Mouse (Mus musculus): ENCODE results near the gene Mapkbp1. TPM values are rescaled to one million over a fixed set of nuclear protein-coding genes. Genes with fewer than 3 reads are reported as not detected.

Gene Mapkbp1
- 9.2 and 13.4 TPM in 2 replicates for polyA plus RNA-seq (2011; ENCODE audit: insufficient read depth, insufficient read length, low read depth, missing spikeins)

DNA sequence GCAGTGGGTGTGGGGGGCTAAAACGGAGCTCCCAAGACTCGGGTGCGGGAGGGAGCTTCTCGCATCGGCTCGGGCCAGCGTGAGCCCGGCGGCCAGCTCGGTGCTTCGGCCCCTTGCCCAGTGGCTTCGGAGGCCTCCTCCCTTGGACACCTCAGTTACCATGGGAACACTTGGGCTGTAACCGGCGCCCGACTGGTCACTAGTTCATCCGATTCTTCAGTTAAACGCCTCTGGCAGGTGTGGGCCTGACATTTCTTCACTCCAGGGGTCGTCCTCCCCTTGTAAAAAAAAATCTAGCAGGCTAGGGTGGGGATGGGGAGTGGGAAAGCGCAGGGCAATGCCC is at the start of gene Mapkbp1:
Mapkbp1 (plus strand) TSS at position 163 of the 343 bp plus-strand sequence.
- TF ChIP-seq POLR2A (IDR thresholded peaks at IDR 0.05; ENCODE audit: insufficient read depth, low read length) (no peak), CTCF (IDR thresholded peaks at IDR 0.05; ENCODE audit: low read depth, low read length) (no peak), EP300 (IDR thresholded peaks at IDR 0.05; ENCODE audit: insufficient read depth, low read depth, low read length) (no peak)
- Histone ChIP-seq H3K4me3 (ENCODE audit: low read depth, low read length) (peak within 1 kb of the TSS; percentile 64), H3K4me1 (ENCODE audit: control insufficient read depth, insufficient read depth, low read length) (no peaks in the 10 kb centered on the region), H3K27me3 (ENCODE audit: control insufficient read depth, insufficient read depth, low read length, poor library complexity, severe bottlenecking) (no peaks in the 10 kb centered on the region), H3K9ac (ENCODE audit: low read depth, poor library complexity, severe bottlenecking) (peak within 1 kb of the TSS; percentile 42), H3K36me3 (ENCODE audit: control insufficient read depth, insufficient read depth, low read length, poor library complexity, severe bottlenecking) (no peaks in the 10 kb centered on the region), H3K27ac (ENCODE audit: insufficient read depth, low read length) (no peak within 1 kb of the TSS), H3K9me3 (replicated peaks; ENCODE audit: control insufficient read depth, insufficient read depth, low read length, poor library complexity, severe bottlenecking) (no peaks in the 10 kb centered on the region)

DNA sequence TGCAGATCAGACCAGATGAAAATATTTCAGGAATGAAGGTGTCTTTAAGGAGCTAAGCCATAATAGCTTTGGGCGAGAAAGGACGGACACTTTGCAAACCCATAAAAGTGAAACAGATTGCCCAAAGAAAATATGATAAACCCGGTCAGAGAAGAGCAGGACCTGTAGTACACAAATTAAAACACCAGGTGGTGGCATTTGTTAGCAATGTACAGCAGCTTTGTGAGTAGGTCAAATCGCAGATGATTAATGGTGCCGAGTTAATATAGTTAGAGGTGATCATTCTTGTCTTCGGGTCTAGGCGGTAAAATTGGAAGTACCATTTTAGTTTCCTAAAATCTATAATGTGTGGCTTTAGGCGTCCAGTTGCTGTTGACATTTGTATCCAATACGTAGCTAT is 1.9 kb upstream of the Mapkbp1 start:
- Histone ChIP-seq H3K4me3 (ENCODE audit: low read depth, low read length) (no peak overlapping the region), H3K4me1 (ENCODE audit: control insufficient read depth, insufficient read depth, low read length) (no peaks in the 10 kb centered on the region), H3K27me3 (ENCODE audit: control insufficient read depth, insufficient read depth, low read length, poor library complexity, severe bottlenecking) (no peaks in the 10 kb centered on the region), H3K27ac (ENCODE audit: insufficient read depth, low read length) (no peak overlapping the region), H3K36me3 (ENCODE audit: control insufficient read depth, insufficient read depth, low read length, poor library complexity, severe bottlenecking) (no peaks in the 10 kb centered on the region; the same call in 1 of the 2 replicates), H3K9me3 (replicated peaks; ENCODE audit: control insufficient read depth, insufficient read depth, low read length, poor library complexity, severe bottlenecking) (no peaks in the 10 kb centered on the region), H3K9ac (ENCODE audit: low read depth, poor library complexity, severe bottlenecking) (no peak overlapping the region; the same call in 1 of the 2 replicates)
- TF ChIP-seq CTCF (IDR thresholded peaks at IDR 0.05; ENCODE audit: low read depth, low read length): no peak
- no peak for TF ChIP-seq EP300 (IDR thresholded peaks at IDR 0.05; ENCODE audit: insufficient read depth, low read depth, low read length)
- TF ChIP-seq POLR2A (IDR thresholded peaks at IDR 0.05; ENCODE audit: insufficient read depth, low read length): no peak

DNA sequence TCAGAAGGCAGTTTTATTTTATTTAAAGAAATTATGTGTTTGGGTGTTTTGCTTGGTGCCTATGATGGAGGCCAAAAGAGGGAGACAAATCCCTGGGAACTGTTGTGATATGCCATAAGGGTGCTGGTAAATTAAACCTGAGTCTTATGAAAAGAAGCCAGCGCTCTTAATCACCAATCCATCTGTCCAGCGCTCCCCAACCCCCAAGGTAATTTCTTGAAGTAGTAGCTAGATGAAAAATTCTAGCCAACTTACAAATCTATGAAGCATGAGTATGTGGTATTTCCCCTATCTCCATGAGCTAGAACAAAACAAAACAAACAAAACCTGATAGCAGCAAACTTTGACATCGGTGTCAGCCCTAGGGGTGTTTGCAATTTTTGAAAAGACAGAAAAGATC is 1.2 kb upstream of the Mapkbp1 start:
- Histone ChIP-seq H3K4me3 (ENCODE audit: low read depth, low read length) (no peak overlapping the region), H3K4me1 (ENCODE audit: control insufficient read depth, insufficient read depth, low read length) (no peaks in the 10 kb centered on the region), H3K9ac (ENCODE audit: low read depth, poor library complexity, severe bottlenecking) (peak overlapping the region; percentile 42; the same call in 1 of the 2 replicates), H3K27me3 (ENCODE audit: control insufficient read depth, insufficient read depth, low read length, poor library complexity, severe bottlenecking) (no peaks in the 10 kb centered on the region), H3K36me3 (ENCODE audit: control insufficient read depth, insufficient read depth, low read length, poor library complexity, severe bottlenecking) (no peaks in the 10 kb centered on the region; the same call in 1 of the 2 replicates), H3K27ac (ENCODE audit: insufficient read depth, low read length) (no peak overlapping the region; the same call in 1 of the 2 replicates), H3K9me3 (replicated peaks; ENCODE audit: control insufficient read depth, insufficient read depth, low read length, poor library complexity, severe bottlenecking) (no peaks in the 10 kb centered on the region)
- no peak for TF ChIP-seq CTCF (IDR thresholded peaks at IDR 0.05; ENCODE audit: low read depth, low read length)
- TF ChIP-seq EP300 (IDR thresholded peaks at IDR 0.05; ENCODE audit: insufficient read depth, low read depth, low read length): no peak
- TF ChIP-seq POLR2A (IDR thresholded peaks at IDR 0.05; ENCODE audit: insufficient read depth, low read length): no peak

DNA sequence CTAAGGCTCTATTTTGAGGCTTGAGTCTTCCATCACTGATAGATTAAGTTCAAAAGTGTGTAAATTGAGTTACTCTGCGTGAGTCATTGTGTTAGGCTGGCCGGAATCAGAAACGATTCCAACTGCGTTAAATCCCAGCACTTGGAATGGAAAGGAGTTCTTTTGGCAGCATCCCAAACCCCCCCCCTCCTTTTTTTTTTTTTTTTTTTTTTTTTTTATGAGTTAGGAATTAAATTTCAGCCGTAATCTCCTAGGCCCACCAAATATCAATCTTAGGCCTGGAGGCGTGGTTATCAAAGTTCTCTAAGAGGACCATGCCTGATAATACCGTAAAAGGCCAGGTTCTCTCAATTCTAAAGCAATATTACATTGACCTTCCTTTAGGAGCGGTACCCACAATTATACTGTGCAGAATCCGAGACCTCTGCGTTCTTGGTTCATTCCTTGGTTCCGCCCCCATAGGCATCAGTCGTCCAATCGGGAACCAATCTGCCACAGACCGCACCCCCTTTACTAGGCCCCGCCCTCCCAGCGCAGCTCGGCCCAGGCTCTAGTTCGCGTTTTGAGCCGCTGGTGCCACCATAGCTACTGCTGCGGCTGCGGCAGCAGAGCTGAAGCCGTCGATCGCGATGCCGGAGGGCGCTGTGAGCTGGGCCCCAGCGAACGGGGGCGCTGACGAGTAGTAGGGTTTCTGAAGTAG is 512 bp upstream of the Mapkbp1 start:
- Histone ChIP-seq H3K27me3 (ENCODE audit: control insufficient read depth, insufficient read depth, low read length, poor library complexity, severe bottlenecking) (no peaks in the 10 kb centered on the region), H3K36me3 (ENCODE audit: control insufficient read depth, insufficient read depth, low read length, poor library complexity, severe bottlenecking) (no peaks in the 10 kb centered on the region), H3K4me1 (ENCODE audit: control insufficient read depth, insufficient read depth, low read length) (no peaks in the 10 kb centered on the region), H3K4me3 (ENCODE audit: low read depth, low read length) (peak overlapping the region; percentile 64), H3K9me3 (replicated peaks; ENCODE audit: control insufficient read depth, insufficient read depth, low read length, poor library complexity, severe bottlenecking) (no peaks in the 10 kb centered on the region), H3K9ac (ENCODE audit: low read depth, poor library complexity, severe bottlenecking) (peak overlapping the region; percentile 42), H3K27ac (ENCODE audit: insufficient read depth, low read length) (no peak overlapping the region)
- TF ChIP-seq EP300 (IDR thresholded peaks at IDR 0.05; ENCODE audit: insufficient read depth, low read depth, low read length) (0 out of 2 replicates have a peak, but pooled peaks have one; percentile 35), CTCF (IDR thresholded peaks at IDR 0.05; ENCODE audit: low read depth, low read length) (peak; percentile 19), POLR2A (IDR thresholded peaks at IDR 0.05; ENCODE audit: insufficient read depth, low read length) (peak; percentile 31)

DNA sequence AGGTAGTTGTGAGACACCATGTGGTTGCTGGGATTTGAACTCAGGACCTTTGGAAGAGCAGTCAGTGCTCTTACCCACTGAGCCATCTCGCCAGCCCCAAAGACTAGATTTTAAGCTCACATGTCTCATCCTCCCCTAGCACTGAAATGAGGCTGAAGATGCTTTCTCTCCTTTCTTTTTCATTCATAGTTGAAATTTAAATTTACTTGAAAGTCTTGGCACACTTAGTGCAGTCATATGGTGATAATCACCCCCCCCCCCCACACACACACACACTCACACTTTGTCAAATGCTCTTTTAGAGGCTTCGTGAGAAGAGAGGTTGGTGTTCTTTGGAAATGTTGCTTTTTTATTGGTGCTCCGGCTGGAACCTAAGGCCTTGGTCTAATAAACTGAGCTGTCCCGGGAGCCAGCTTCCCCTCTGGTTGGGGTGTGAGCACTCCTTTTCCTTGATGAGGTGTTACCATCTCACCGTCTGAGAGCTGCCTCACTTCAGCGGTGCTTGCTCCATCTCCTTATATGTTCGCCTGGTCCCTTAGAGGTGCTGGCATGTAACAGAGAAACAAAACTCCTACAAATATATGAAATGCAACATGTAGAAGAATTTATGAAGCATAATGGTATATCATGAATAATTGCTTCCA is 8.0 kb downstream of the Mapkbp1 start:
- H3K27me3 ChIP-seq (ENCODE audit: control insufficient read depth, insufficient read depth, low read length, poor library complexity, severe bottlenecking): no peaks in the 10 kb centered on the region
- H3K36me3 ChIP-seq (ENCODE audit: control insufficient read depth, insufficient read depth, low read length, poor library complexity, severe bottlenecking): no peaks in the 10 kb centered on the region
- no peak overlapping the region for H3K27ac ChIP-seq (ENCODE audit: insufficient read depth, low read length)
- no peak overlapping the region for H3K9ac ChIP-seq (ENCODE audit: low read depth, poor library complexity, severe bottlenecking)
- H3K9me3 ChIP-seq (replicated peaks; ENCODE audit: control insufficient read depth, insufficient read depth, low read length, poor library complexity, severe bottlenecking): no peaks in the 10 kb centered on the region
- peaks cover 2% of the 10 kb centered on the region for H3K4me1 ChIP-seq (ENCODE audit: control insufficient read depth, insufficient read depth, low read length)
- H3K4me3 ChIP-seq (ENCODE audit: low read depth, low read length): no peak overlapping the region
- TF ChIP-seq EP300 (IDR thresholded peaks at IDR 0.05; ENCODE audit: insufficient read depth, low read depth, low read length) (no peak), CTCF (IDR thresholded peaks at IDR 0.05; ENCODE audit: low read depth, low read length) (no peak), POLR2A (IDR thresholded peaks at IDR 0.05; ENCODE audit: insufficient read depth, low read length) (no peak)

DNA sequence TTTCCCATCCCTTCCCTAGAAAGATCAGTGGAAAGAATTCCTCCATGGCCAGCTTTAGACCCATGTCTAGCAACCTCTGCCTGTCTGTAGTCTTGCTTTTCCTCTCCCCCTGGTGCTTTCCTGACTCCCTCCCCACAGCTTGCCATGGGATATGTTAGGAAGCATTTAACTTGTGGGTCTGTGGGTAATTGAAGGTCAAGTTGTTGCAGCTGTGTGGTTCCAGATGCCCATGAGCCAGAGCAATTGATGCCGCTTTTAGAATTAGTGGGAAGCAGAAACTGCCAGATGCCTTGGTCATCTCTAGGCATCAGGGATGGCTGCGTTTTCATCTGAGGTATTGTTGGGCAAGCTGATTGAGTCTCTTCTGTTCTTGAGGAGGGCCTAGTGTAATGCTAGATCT is 9.1 kb downstream of the Mapkbp1 start:
- TF ChIP-seq POLR2A (IDR thresholded peaks at IDR 0.05; ENCODE audit: insufficient read depth, low read length) (no peak), CTCF (IDR thresholded peaks at IDR 0.05; ENCODE audit: low read depth, low read length) (no peak), EP300 (IDR thresholded peaks at IDR 0.05; ENCODE audit: insufficient read depth, low read depth, low read length) (no peak)
- Histone ChIP-seq H3K4me3 (ENCODE audit: low read depth, low read length) (no peak overlapping the region), H3K4me1 (ENCODE audit: control insufficient read depth, insufficient read depth, low read length) (peaks cover 2% of the 10 kb centered on the region), H3K9ac (ENCODE audit: low read depth, poor library complexity, severe bottlenecking) (no peak overlapping the region), H3K27me3 (ENCODE audit: control insufficient read depth, insufficient read depth, low read length, poor library complexity, severe bottlenecking) (no peaks in the 10 kb centered on the region), H3K36me3 (ENCODE audit: control insufficient read depth, insufficient read depth, low read length, poor library complexity, severe bottlenecking) (no peaks in the 10 kb centered on the region), H3K27ac (ENCODE audit: insufficient read depth, low read length) (no peak overlapping the region), H3K9me3 (replicated peaks; ENCODE audit: control insufficient read depth, insufficient read depth, low read length, poor library complexity, severe bottlenecking) (no peaks in the 10 kb centered on the region)

All from ES-Bruce4 (cell line).